Mouse (Mus musculus): ENCODE measurements around the gene Nfyb. TPM values are rescaled to one million over a fixed set of nuclear protein-coding genes. Genes with fewer than 3 reads are reported as not detected.
A peak's percentile ranks its signal among the peaks of the same experiment; 100 is the strongest.

Nfyb gene
- polyA plus RNA-seq (2015; fragmentation: Nextera tagmentation; extraction: Ambion mirVana): 47.6 and 50.1 TPM in 2 replicates

GRCm38 (mm10) chr10:82763840-82764631 lies at the start of gene Nfyb:
TSS of gene Nfyb (minus strand) at chr10:82764144.
- peak within 1 kb of the TSS; percentile 100 for H3K27ac ChIP-seq

GRCm38 (mm10) chr10:82811855-82812431 lies 48.0 kb upstream of the Nfyb start:
- H3K4me3 ChIP-seq: peak overlapping the region; percentile 52
- no peaks in the 10 kb centered on the region for H3K36me3 ChIP-seq
- H3K9me3 ChIP-seq: no peaks in the 10 kb centered on the region; the same call in 1 of the 2 replicates
- WGBS: 4% methylated on average over 49 of the region's 52 CpGs
- peak; percentile 81 for ATAC-seq (ENCODE audit: borderline replicate concordance, extremely low read depth, low FRiP score, low TSS enrichment)
- H3K4me1 ChIP-seq: no peaks in the 10 kb centered on the region; the same call in 1 of the 2 replicates
- peak overlapping the region; percentile 44 for H3K9ac ChIP-seq
- H3K4me2 ChIP-seq: peak overlapping the region; percentile 89
- H3K27ac ChIP-seq: no peak overlapping the region
- no peaks in the 10 kb centered on the region for H3K27me3 ChIP-seq

More at GRCm38 (mm10) chr10:82763840-82764631, at the start of gene Nfyb:
- Histone ChIP-seq H3K4me3 (peak within 1 kb of the TSS; percentile 87), H3K4me1 (peaks cover 24% of the 10 kb centered on the region), H3K27me3 (no peaks in the 10 kb centered on the region), H3K9me3 (no peaks in the 10 kb centered on the region), H3K4me2 (peak within 1 kb of the TSS; percentile 76), H3K9ac (peak within 1 kb of the TSS; percentile 94), H3K36me3 (peaks cover 13% of the 10 kb centered on the region; the same call in 1 of the 2 replicates)
- ATAC-seq (ENCODE audit: borderline replicate concordance, extremely low read depth, low FRiP score, low TSS enrichment): peak; percentile 96
- 1% methylated on average over 68 of the region's 68 CpGs for WGBS

GRCm38 (mm10) chr10:82809352-82809751 lies 45.4 kb upstream of the Nfyb start:
- Histone ChIP-seq H3K9me3 (no peaks in the 10 kb centered on the region; the same call in 1 of the 2 replicates), H3K4me1 (peaks cover 4% of the 10 kb centered on the region; the same call in 1 of the 2 replicates), H3K27ac (no peak overlapping the region), H3K27me3 (no peaks in the 10 kb centered on the region), H3K9ac (no peak overlapping the region), H3K4me2 (no peak overlapping the region), H3K4me3 (no peak overlapping the region), H3K36me3 (no peaks in the 10 kb centered on the region)
- no peak for ATAC-seq (ENCODE audit: borderline replicate concordance, extremely low read depth, low FRiP score, low TSS enrichment)
- 33% methylated on average over 3 of the region's 3 CpGs for WGBS

- no peak overlapping the region for H3K4me3 ChIP-seq
- 84% methylated on average over 8 of the region's 8 CpGs for WGBS
- H3K27ac ChIP-seq: no peak overlapping the region
- peaks cover 4% of the 10 kb centered on the region; the same call in 1 of the 2 replicates for H3K4me1 ChIP-seq
- no peak overlapping the region for H3K9ac ChIP-seq
- no peak overlapping the region for H3K4me2 ChIP-seq
- H3K9me3 ChIP-seq: no peaks in the 10 kb centered on the region; the same call in 1 of the 2 replicates
- no peaks in the 10 kb centered on the region for H3K36me3 ChIP-seq
- ATAC-seq (ENCODE audit: borderline replicate concordance, extremely low read depth, low FRiP score, low TSS enrichment): no peak
- no peaks in the 10 kb centered on the region for H3K27me3 ChIP-seq
These were observed 44.9 kb upstream of the Nfyb start for GRCm38 (mm10) chr10:82808891-82809290.

- no peaks in the 10 kb centered on the region for H3K27me3 ChIP-seq
- H3K4me3 ChIP-seq: no peak overlapping the region
- no peaks in the 10 kb centered on the region for H3K36me3 ChIP-seq
- H3K27ac ChIP-seq: no peak overlapping the region
- H3K9ac ChIP-seq: no peak overlapping the region
- no peaks in the 10 kb centered on the region; the same call in 1 of the 2 replicates for H3K9me3 ChIP-seq
- WGBS: 27% methylated on average over 6 of the region's 6 CpGs
- H3K4me1 ChIP-seq: peaks cover 4% of the 10 kb centered on the region; the same call in 1 of the 2 replicates
- H3K4me2 ChIP-seq: no peak overlapping the region
- no peak for ATAC-seq (ENCODE audit: borderline replicate concordance, extremely low read depth, low FRiP score, low TSS enrichment)
These were observed 44.2 kb upstream of the Nfyb start for GRCm38 (mm10) chr10:82808155-82808554.

GRCm38 (mm10) chr10:82807238-82807637 lies 43.3 kb upstream of the Nfyb start:
- ATAC-seq (ENCODE audit: borderline replicate concordance, extremely low read depth, low FRiP score, low TSS enrichment): no peak
- Histone ChIP-seq H3K36me3 (no peaks in the 10 kb centered on the region), H3K27me3 (no peaks in the 10 kb centered on the region), H3K27ac (no peak overlapping the region), H3K4me1 (peaks cover 4% of the 10 kb centered on the region; the same call in 1 of the 2 replicates), H3K4me3 (no peak overlapping the region), H3K4me2 (no peak overlapping the region), H3K9me3 (no peaks in the 10 kb centered on the region; the same call in 1 of the 2 replicates), H3K9ac (no peak overlapping the region)
- WGBS: 56% methylated on average over 7 of the region's 7 CpGs

- 51% methylated on average over 8 of the region's 8 CpGs for WGBS
- Histone ChIP-seq H3K9ac (no peak overlapping the region), H3K27me3 (no peaks in the 10 kb centered on the region), H3K4me3 (no peak overlapping the region), H3K4me1 (peaks cover 4% of the 10 kb centered on the region; the same call in 1 of the 2 replicates), H3K9me3 (no peaks in the 10 kb centered on the region; the same call in 1 of the 2 replicates), H3K36me3 (no peaks in the 10 kb centered on the region), H3K4me2 (no peak overlapping the region), H3K27ac (no peak overlapping the region)
- ATAC-seq (ENCODE audit: borderline replicate concordance, extremely low read depth, low FRiP score, low TSS enrichment): no peak
These were observed 42.5 kb upstream of the Nfyb start for GRCm38 (mm10) chr10:82806414-82806813.

GRCm38 (mm10) chr10:82805111-82805510 lies 41.2 kb upstream of the Nfyb start:
- Histone ChIP-seq H3K9ac (no peak overlapping the region), H3K27me3 (no peaks in the 10 kb centered on the region), H3K36me3 (no peaks in the 10 kb centered on the region), H3K27ac (no peak overlapping the region), H3K4me3 (no peak overlapping the region), H3K4me2 (no peak overlapping the region), H3K9me3 (no peaks in the 10 kb centered on the region), H3K4me1 (peaks cover 4% of the 10 kb centered on the region; the same call in 1 of the 2 replicates)
- WGBS: 61% methylated on average over 6 of the region's 6 CpGs
- ATAC-seq (ENCODE audit: borderline replicate concordance, extremely low read depth, low FRiP score, low TSS enrichment): no peak

- Histone ChIP-seq H3K27me3 (no peaks in the 10 kb centered on the region), H3K4me3 (no peak overlapping the region), H3K27ac (no peak overlapping the region), H3K9me3 (no peaks in the 10 kb centered on the region), H3K4me1 (peaks cover 4% of the 10 kb centered on the region; the same call in 1 of the 2 replicates), H3K36me3 (no peaks in the 10 kb centered on the region), H3K9ac (no peak overlapping the region), H3K4me2 (no peak overlapping the region)
- WGBS: 55% methylated on average over 3 of the region's 3 CpGs
- no peak for ATAC-seq (ENCODE audit: borderline replicate concordance, extremely low read depth, low FRiP score, low TSS enrichment)
These were observed 40.5 kb upstream of the Nfyb start for GRCm38 (mm10) chr10:82804396-82804795.

GRCm38 (mm10) chr10:82800094-82800493 lies 36.1 kb upstream of the Nfyb start:
- Histone ChIP-seq H3K27ac (no peak overlapping the region), H3K4me2 (no peak overlapping the region), H3K27me3 (no peaks in the 10 kb centered on the region), H3K9ac (no peak overlapping the region), H3K4me3 (no peak overlapping the region), H3K4me1 (peaks cover 9% of the 10 kb centered on the region), H3K9me3 (no peaks in the 10 kb centered on the region), H3K36me3 (no peaks in the 10 kb centered on the region)
- 64% methylated on average over 5 of the region's 5 CpGs for WGBS
- ATAC-seq (ENCODE audit: borderline replicate concordance, extremely low read depth, low FRiP score, low TSS enrichment): no peak

- Histone ChIP-seq H3K4me2 (no peak overlapping the region), H3K4me3 (no peak overlapping the region), H3K9ac (no peak overlapping the region), H3K36me3 (no peaks in the 10 kb centered on the region), H3K4me1 (peaks cover 12% of the 10 kb centered on the region), H3K27ac (no peak overlapping the region), H3K27me3 (no peaks in the 10 kb centered on the region), H3K9me3 (no peaks in the 10 kb centered on the region)
- ATAC-seq (ENCODE audit: borderline replicate concordance, extremely low read depth, low FRiP score, low TSS enrichment): no peak
- 34% methylated on average over 11 of the region's 11 CpGs for WGBS
These were observed 34.5 kb upstream of the Nfyb start for GRCm38 (mm10) chr10:82798312-82798933.
